Mouse (Mus musculus) cerebral cortex, adult 2 months (tissue): Measurements from ENCODE around the gene Foxo3.

Source experiments
- whole genome bisulfite sequencing: fragments of 180-500 bp; shearing (Covaris S2); methylation state at CpG from one replicate; pipeline ENCODE4 v1.1.7; 2018; 5-methylcytosine and 5-hydroxymethylcytosine counted together

The Foxo3 gene

DNA sequence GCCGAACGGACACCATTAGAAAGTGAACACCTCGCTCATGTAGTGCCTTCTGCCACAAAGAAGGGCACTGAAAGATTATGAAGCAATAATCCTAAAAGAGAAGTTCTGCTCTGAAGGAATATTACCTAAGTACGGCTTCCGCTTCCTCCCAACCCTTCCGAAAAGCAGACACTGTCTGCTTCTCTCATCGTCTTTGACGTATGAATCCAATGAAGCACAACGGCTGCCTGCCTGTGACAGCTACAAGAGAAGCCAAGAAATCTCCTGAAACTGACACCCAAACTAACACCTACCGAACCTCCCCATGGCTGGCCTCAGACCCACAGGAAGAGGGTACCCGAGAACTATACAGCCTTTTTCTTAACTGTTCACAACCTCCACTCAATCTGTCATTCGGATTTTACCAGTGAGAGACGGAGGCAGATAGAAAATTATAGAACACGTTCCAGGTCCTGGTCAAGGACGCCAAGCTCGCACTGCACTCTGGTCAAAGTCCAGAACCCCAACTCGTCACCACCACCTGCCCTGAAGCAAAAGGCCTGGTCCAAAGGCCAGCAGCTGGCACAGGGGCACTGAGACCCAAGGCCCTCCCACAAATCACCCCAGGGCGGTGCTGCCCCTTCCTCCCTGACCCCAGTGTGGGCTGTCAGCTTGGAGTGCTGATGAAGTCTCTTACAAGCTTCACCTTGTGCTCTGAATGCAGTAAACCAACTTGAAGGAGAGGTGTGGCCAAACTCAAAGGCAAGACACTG is 51.2 kb downstream of the Foxo3 start:
- 82% methylated on average over 18 of the region's 18 CpGs for WGBS

DNA sequence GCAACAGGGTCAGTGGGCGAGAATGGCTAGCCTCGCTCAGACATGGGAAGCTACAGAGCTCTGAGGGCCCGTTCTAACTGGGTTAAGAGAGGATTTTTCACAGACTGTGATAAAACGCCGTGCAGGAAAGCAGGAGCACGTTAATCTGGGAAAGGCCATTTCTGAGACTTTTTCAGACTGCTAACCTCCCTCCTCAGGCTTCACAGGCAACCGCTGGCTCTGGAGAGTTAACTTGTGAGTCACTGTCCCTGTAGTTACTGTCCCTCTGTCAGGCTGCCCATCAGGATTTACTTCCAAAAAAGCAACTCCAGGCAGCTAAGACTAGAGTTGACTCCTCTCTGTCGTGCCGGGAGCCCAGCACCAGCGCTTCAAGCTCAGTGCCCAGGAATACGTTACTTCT is 54.6 kb downstream of the Foxo3 start:
- WGBS, result 75% methylated on average over 11 of the region's 11 CpGs

DNA sequence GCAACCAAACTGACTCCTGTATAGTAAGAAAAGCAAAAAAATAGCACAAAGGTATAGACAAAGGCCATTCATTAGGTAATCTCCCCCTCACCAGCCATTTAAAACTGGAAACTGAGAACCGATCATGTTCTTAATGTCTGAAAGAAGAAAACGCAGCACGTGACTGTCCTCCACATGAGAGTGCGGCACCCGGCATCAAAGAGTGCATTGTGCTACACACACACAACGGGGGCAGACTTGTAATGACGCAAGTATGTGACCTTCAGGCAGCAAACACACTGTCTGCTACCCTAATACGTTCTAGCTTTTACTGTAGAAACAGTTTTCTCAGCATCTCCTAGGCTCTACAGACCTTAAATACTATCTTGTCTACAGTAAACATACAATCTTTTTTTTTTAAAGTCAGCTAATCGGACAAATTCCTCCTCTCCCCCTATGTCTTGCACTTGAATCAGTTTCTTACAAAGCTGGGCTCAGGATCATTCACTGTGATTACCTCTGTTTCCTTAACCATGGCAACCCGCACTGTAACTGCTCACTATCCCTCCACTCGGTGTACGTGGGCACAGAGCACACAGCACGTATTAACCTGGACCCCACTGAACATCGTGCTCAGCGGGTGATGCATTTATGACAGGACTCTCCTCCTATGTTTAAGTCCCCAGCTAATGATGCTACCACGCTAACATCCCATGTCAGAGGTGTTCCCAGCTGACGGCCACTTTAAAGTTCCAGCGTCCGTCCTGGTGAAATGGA is 55.2 kb downstream of the Foxo3 start:
- 75% methylated on average over 19 of the region's 19 CpGs for WGBS

DNA sequence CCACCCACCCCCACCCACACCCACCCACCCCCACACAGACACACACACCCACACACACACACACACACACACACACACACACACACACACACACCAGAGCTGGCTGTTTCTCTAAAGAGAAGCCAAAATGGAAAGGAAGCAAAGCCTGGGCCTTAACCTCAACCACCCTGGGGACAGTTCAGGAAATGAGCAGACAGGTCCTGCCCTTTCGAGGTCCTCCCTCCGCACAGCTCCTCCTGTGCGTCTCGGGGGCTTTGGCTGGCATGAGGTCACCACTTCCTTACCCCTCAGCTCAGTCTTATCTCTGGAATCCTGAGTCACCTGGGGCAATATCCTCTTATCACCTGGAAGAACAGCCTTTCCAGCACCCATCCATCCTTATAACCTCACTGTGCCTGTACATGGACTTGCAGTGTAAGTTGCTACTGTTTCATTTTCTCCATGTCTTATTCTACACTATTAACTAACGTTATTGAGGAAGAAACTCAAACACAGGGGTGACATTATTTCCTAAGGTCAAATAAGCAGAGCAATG is 56.1 kb downstream of the Foxo3 start:
- 82% methylated on average over 5 of the region's 5 CpGs for WGBS

DNA sequence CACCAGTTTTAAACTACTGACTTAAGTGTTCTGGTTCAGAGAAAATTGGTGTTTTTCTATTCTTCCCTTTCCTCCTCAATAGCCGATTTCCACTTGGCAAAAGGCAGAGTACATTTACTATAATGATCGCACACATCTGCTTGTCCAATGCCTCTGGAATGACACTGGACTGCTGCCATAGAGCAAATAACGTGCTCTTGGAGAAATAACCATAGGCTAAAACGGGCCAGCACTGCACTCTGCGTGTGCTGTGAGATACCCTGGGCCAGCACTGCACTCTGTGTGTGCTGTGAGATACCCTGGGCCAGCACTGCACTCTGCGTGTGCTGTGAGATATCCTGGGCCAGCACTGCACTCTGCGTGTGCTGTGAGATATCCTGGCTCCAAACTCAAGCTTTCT is 65.1 kb downstream of the Foxo3 start:
- 63% methylated on average over 7 of the region's 7 CpGs for WGBS

DNA sequence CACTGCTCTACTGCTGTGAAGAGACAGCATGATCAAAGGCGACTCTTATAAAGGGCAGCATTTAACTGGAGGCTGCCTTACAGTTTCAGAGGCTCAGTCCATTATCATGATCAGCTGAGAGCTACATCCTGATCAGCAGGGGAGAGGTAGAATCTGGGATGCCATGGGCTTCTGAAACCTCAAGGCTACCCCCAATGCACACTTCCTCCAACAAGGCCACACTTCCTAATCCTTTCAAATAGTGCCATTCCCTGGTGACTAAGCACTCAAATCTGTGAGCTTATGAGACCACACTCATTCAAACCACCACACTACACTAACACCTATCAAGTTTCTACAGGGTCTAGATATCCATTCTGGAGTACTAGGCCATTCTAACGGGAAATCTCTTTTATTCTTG is 65.9 kb downstream of the Foxo3 start:
- 84% methylated on average over 2 of the region's 2 CpGs for WGBS

DNA sequence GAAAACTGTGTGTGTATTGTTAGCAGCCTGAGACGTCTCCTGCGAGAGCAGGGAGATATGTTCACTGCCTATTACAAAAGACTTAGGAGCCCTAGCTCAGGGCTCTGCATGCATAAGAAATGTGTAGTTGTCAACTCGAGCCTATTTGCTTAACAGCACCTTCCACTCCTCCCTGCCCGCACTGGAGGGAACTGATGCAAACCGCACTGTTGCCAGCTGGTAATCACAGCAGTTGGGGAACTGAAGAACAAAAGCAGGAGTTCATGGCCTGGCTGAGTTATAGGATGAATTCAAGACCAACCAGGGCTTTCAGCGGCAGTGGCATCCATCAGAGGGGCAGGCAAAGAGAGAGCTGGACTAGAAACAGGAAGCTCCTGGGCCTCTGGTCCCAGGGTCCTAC is 66.7 kb downstream of the Foxo3 start:
- WGBS, result 52% methylated on average over 6 of the region's 6 CpGs

DNA sequence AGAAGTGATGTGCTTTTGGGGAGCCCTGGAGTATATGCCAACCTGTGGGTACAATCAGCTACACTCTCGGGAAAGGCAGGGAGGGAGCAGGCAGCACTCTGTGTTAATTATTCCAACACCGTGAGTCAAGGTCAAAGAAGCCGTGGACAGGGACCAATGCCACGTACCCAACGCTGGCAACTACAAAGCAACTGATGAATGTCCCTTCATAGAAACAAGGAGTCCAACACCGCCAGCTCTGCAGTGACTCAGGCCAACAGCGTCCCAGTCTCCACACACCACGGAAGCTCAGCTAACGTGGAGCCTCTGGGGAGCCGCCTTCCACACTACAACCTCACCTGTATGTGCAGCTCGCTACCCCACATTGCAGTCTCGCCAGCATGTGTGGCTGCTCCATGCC is 68.9 kb downstream of the Foxo3 start:
- 74% methylated on average over 12 of the region's 12 CpGs for WGBS

DNA sequence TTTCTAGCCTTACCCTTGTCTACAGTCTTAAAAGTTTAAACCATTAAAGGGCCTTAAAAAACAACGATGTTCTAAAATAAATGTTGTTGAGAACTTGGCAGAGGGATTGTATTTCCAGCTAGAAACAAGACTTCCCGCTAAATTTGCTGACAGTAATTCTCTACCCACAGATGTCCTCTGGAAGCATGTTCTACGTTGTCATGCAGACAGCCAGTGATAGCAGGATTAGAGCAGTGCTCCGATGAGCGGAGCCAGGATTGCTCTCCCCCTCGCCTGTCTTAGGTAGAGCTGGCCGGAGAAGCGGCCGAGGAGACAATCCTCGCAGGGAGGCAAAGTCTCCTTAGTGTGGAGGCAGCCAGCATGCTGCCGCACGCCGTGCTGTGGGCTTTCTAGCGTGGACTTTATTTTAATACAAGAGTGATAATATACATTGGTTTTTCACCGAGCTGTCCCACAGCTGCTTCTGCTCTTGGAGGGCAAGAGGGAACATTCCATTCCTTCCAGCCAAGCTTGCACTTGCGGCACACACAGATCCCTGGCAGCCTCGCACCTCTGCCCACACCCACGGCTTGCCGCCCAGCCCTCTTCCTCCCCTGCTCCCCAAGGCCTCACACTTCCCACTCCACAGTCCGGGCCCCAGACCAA is 71.7 kb downstream of the Foxo3 start:
- WGBS, result 46% methylated on average over 20 of the region's 20 CpGs

DNA sequence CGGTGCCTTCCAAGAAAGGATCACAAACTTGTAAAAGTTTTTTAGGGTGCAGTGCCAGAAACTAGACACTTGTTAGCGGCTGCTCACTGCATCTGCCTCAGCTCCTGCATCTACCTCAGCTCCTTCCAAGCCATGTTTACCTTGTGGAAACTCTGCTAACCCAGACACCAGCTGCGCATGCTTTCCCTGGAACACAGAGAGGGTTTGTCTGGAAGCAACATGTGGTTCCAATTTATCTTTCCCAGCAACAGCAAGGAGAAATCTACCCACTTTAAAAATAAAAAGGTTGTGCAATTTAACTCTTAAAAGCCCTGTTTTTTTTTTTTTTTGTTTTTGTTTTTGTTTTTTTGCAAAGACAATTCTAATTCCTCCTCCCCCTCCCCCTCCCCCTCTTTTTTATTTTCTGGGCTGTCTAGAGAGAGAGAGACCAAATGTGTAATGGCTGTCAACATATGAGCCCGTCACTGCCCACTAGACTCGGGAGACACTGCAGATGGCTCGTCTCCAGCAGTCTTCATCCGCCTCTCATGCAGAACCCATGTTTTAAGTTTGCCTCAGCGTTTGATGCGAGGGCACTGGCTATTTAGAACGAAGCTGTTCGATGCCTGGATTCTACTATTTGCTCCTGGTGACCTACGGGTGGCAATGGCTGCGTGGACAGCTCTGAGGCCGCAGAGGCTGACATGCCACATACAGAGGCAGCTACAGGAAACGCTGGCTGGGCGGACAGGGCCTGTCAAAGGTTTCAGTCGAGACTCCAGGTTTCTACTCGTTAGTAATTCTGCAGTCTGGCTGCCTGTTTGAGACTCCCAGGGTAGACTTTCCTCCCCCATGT is 73.0 kb downstream of the Foxo3 start:
- 67% methylated on average over 18 of the region's 18 CpGs for WGBS

DNA sequence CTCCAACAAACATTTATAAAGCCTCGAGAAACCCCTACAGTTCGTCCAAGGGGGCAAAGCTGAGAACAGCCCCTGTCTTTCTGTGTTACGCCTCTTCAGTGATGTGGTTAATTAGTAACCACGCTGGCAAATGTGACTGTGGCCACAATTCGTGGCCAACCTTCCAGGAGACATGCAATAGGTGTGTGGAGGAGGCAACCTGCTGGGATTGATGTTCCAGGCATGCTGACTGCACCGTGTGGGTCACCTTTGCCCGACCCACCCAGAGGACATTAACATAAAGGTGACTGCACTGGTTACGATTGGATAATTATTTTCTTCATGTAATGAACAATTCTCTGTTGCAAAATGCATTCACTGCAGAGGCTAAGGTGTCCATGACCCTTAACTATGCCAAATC is 74.0 kb downstream of the Foxo3 start:
- 84% methylated on average over 8 of the region's 8 CpGs for WGBS

DNA sequence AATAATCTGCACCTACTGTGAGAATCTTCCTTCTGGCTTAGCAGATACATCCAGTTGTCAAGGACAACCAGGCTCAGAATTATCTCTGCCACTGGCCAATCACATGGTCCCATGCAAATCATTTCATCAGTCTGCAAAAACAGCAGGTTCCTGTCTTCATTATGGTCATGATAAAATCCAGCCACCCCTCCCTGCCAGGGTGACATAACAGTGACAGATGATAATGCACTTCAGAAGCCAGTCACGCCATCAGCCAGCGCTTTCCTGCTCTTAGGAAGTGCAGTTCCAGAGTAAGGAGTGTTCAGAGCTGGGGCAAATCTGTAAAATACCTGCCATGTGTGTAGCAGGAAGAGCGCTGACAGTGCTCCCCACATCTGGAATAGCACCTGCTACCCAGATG is 77.1 kb downstream of the Foxo3 start:
- 77% methylated on average over 3 of the region's 3 CpGs for WGBS

DNA sequence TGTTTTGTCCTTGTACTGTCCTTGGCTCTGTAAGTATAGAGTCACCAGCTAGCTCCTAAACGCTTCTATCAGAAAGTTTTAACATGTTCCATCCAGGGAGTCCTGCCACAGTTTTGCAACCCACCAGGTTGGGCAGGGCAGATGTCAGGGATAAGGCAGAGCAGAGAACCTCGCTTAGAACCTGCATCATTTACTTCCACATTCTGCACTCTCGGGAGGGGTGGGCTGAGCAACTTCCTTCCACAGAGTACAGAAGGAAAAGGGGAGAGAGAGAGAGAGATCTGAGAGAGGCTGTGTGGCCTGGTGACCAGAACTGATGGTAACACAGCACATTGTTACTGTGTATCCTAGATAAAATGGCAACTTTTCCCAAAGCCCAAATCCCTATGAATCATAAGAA is 77.9 kb downstream of the Foxo3 start:
- WGBS, result 79% methylated on average over 3 of the region's 3 CpGs

DNA sequence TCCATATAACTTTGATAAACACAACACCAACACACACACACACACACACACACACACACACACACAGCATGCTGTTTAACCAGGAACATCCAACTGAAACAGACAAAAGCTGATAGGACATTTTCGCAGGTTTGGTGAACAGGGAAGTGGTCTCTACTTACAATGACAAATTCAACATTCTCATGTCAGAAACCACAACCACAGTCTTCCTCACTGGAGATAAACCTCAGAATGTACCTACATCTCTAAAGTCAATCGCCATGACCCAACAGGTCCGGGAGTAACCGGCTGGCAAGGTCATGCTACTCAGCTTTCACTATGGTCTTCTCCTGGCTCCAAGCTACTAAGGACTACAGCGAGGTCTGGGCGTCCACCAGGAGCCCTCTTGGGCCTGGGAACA is 81.8 kb downstream of the Foxo3 start:
- WGBS, result 90% methylated on average over 6 of the region's 6 CpGs

DNA sequence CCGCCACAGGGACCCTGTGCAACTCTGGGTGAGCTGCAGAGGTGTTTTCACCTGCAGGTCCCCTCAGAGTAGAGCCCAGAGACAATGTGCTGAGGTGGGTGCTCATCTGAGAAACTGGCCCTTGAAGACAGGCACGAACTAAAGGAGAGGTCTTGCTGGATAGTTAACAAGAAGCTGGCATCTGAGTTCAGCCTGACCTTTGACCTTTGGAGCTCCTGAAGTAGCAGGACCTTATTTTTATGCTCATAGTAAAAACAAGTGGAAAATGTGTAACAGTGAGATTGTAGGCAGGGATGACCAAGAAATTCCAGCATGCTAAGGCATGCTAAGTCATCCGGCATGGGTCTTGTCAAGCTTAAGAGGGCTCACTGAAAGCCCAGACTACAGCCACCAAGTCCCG is 82.6 kb downstream of the Foxo3 start:
- WGBS, result 88% methylated on average over 4 of the region's 4 CpGs

DNA sequence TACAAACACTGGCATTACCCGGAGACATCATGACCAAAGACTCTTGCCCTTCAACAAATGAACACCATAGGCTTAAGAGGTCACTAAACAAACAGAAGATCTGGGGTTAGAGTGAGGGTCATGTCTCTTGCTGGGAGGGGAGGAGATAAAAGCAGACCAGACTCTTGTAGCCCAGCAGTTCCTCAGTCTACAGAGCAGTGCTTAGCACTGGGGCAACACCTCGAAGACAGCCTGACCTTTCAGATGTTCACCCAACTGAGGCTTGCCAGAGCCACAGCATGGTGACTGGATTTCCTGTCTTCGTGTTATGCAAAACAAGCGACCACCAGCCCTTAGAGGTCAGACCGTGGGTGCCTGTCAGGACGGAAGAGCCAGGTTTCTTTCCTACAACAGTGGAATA is 83.6 kb downstream of the Foxo3 start:
- WGBS, result 56% methylated on average over 6 of the region's 6 CpGs

DNA sequence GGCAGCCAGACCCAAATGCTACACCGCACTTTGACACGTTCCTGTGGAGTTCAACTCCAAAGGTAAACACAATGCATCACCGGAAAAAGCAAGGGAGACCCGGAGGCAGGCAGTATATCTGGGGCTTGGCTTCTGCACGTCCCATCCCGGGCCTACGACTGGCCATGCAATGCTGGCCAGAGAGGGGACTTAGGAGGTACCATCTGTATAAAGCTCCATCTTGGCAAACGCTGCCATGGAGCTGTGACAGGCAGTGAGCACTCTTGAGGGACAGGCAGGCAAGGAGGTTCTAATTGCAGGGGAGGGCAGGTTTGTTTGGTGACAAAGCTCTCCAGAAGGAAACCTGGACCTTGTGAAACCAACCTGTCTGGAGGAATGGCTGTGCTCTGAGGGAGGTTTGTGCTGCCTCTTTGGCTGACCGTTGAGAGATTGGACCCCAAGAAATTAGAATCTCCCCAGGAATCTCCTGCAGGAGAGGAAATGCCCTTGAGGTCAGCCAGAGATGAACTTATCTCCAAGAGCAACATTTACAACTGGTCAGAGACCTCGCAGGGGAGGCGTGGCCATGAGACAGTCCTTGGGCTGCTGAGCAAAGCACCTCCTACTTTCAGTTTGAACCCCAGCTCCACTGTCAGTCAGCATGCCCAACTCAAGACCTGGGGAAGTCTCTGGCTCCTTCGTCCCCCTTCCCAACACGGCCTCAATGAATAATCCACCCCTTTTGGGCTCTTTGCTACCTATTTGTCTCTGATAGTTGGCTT is 86.7 kb downstream of the Foxo3 start:
- WGBS, result 83% methylated on average over 13 of the region's 13 CpGs

DNA sequence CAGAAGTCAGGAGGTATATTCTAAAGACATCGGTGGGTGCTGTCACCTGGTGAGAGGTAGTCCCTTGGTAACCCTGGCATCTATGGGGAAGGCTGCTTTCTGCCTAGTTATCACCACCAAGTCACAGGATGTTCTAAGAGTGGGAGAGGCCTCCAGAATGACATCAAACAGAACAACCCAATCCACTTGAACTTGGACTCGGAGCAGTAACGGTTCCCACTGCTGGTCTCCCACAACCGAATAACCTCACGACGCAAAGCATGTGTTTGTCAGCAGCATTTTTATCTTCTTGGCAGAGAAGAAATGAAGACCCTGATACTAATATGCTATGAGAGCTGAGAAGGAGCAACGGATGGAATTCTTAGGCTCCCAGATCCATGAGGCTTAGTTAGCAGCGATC is 87.5 kb downstream of the Foxo3 start:
- WGBS, result 83% methylated on average over 8 of the region's 8 CpGs

DNA sequence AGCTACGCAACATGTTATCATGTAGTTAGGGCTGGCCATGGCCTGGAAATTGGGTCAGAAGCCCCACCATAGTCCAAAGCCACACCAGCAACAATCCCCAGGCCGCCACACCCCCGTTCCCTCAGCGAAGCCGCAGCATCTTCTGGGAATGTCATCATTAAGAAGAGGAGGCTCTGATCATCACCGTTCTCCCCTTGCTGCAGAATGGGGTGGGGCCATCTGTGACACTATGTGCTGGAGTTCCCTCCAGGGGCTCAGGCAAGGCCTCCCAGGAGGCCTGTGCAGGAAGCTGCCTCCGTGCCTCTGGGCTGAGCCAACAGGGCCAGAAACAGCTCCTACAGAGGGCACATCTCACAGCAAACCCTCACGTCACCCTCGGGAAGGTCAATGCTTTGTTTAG is 88.5 kb downstream of the Foxo3 start:
- WGBS, result 73% methylated on average over 9 of the region's 9 CpGs

DNA sequence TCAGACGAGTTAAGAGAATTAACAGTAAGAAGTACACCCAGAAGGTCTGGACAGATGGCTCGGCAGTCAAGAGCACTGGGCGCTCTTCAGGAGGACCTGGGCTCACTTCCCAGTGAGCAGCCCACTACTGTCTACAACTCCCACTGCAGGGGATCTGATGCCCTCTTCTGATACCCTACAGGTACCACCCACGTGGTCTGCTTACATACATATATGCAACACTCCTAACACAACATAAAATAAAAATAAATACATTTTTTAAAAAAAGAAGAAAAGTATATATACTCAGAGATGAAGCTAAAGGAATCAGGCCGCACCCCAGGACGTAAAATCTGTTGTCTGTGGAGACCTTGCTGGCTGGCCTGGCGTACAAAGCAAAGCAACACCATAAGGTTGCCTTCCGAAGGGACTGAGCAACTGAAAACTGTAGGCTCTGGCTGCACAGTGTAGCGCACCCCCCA is 89.6 kb downstream of the Foxo3 start:
- WGBS, result 62% methylated on average over 9 of the region's 9 CpGs

DNA sequence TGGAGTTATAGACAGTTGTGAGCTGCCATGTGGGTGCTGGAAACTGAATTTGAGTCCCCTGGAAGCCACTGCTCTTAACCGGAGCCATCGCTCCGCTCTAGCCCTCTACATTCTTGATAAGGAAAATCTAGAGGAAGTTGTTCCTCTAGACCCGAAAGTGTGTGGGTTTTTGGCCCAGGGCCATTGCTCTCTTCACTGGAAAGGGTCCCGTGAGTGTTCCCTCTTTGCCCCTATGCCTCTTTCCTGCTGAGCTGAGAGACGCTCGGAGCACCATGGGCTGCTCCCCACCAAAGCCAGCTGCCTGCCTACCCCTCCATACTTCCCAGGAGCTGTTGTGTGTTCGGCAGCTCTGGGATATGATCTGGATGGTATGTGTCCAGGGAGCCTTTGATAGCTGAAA is 96.2 kb downstream of the Foxo3 start:
- 88% methylated on average over 8 of the region's 8 CpGs for whole genome bisulfite sequencing
